Mouse (Mus musculus) right cerebral cortex, adult 2 months (tissue): ENCODE measurements around the gene Ifitm10.
"Not testable (repeated sequence)": the region's sequence is repeated elsewhere in the genome, so short reads cannot be mapped to it uniquely, and the experiment has no call there.

Experiments used
- DNase-seq, 2 experiments: peaks; one replicate each; pipeline ENCODE4 v3.0.0; 2021 to 2022; ENCODE audit warnings: low spot score in 2 of 2

Ifitm10 gene

DNA sequence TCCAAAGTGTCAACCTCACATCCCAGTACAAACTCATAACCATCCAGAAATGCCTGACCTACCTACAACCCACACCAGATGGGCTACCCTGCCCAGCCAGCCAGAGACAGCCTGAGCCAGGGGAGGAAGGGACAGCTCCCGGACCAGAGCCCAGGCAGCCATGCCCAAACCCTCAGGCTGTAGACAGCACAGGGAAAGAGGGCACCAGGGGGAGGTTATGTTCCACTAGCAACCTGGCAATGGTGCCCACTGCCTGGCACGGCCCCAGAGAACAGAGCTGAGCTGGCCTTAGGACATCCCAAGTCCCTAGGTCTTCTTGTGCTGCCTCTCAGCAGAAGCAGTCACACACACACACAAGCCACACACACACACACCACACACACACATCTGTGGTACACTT lies 4.7 kb downstream of the Ifitm10 start:
- DNase-seq = no peak

DNA sequence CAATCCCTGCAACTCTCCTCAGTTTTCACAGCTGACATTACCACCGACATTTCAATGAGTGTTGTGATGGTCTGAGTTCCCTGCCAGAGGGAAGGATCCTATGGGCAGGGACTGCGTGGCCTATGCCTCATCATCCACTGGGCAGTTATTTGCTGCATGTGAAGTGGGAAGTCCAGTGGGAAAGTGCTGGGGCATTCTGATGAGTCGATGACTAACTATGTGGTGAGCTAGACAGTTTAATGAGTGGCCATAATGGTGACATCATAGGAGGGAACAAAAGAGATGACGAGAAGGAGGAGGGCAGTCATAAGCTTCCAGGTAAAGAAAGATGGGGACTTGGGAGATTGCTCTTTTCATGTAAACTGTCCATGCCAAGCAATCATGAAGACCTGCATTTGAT lies 10.4 kb downstream of the Ifitm10 start:
- no peak for DNase-seq

DNA sequence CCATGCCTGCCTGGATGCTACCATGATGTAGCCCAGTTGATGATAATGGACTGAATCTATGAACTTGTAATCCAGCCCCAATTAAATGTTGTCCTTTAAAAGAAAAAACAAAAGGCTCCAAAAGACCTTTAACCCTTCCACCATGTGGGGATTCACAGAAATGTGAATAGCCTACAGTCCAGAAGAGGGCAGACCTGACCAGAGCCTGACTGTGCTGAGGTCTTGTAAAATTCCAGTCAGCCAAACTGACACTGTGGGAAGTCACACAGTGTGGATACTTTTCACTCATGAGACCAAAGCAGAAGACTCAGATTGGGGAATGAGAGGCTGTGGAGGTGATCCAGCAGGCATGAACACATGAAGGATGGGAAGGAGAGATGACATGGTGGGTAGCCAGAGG lies 12.8 kb downstream of the Ifitm10 start:
- DNase-seq = no peak

DNA sequence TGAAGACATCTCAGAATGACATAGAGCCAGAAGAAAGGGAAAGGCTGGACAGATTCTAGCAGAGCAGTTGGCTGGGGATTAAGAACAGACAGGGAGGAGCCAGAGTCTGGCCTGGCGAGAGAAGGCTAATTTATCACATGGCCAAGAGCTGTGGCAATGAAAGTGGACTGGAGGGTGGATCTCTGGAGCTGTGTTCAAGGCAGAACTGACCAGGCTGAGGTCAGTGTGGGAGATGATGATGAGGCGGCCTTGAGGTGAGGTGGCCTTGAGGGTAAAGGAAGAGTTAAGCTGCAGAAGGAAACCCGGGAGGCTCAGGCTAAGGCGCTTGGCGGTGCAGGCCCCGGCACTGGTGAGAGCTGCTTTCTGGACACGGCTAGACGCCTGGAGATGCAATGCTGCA lies 14.4 kb downstream of the Ifitm10 start:
- DNase-seq = no peak

DNA sequence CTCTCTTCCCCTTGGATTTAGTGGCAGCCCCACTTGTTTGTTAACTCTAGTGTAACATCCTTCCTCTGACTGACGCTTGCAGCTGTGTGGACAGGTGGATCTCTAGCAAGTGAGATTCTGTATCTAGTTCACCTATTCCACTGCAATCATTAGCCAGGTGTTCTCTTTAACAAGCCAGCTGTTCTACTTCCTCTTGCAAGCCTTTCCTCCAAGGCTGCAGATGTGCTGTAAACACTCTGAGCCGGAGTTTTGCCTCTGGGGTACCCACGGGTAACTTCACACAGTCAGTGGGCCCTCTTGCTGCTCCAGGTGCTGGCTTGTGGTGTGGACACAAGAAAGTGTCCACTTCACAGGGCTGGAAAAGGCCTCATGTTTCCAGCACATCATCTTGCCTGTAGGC lies 16.0 kb downstream of the Ifitm10 start:
- no peak for DNase-seq

DNA sequence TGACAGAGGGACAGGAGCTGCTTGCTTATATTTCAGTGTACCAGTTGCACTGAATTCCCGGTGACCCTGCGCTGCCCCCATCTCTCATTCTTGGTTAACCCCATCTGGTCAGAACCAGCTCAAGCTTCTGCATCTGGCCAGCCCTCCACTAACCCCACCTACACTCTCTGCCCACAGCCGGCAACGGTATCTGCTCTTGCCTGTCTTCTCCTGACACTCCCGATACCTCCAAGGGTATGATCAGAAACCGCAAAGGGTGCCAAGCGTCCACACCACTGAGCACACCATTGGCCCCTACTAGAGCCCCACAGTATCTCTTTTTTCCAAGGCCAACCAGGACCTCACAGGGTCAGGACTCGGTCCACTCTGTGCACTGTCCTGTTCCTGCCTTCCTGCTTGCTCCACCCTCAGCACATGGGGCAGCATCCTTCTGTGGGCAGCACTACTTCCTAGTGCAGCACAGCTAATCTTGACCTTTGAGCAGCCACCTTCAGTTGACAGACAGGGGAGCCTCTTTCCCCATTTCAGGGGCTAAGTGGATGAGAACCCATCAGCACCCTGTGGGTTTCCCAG lies 18.8 kb downstream of the Ifitm10 start:
- no peak for DNase-seq

DNA sequence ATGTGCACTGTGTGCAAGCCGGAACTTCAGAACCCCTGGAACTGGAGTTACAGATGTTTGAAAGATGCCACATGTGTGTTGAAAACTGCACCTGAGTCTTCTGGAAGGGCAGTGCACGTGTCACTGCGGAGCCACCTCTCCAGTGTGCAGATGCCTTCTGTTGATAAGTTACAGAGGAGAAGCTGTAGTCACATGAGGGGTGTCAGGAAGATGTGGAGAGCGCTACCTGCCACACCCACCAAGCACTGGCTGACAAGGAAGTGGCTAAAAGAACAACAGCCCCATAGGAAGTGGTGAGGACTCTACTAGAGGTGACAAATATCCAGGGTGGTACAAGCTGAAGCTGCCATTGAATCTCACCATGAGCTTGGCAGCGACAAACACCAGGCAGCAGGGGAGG lies 19.7 kb downstream of the Ifitm10 start:
- DNase-seq = no peak

DNA sequence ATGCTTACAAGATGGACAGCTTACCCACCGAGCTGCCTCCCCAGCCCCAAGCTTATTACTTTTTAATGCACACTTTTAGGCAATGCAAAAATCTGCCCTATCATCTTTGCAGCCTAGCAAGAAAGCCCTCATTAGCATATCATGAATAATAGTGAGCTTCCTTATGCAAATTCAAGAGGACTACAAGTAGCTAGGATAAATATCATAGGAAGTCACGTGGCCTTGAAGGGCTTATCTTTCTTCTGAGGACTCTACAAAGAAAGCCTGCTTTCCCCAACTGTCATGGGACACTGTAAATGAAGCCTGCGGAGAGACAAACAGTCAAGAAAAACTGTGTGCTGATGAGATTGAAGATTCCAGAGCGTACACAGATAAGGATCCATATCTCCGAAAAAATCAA lies 22.0 kb downstream of the Ifitm10 start:
- DNase-seq = no peak

DNA sequence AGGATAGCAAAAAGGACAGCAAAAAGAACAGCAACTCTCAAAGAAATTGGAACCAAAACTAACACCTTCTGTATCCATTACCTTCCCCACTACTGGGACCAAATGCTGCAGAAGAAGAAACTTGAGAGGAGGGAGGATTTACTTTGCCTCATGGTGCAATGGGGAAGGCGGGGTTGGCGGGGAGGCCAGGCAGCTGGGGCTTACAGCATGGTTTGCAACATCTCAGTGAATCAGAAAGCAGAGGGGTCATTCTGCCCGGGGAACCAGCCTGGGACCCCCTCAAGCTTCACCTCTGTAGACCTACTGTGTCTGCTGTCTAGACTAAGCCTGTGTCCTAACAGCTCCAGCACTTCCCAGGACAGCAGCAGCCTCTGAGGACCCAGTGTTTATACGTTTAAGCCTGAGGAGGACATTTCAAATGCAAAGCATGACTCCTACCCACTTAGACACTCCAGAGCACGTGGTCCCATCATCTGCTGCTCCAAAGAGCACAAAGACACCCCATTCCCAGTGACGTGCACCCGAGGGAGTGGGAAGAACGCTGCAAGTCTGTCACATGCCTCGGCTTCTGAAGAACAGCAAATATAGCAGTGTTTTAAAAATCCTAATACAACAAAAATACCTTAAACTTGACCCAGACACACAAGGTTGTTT lies 24.1 kb downstream of the Ifitm10 start:
- peak; percentile 60 to 65 for DNase-seq

DNA sequence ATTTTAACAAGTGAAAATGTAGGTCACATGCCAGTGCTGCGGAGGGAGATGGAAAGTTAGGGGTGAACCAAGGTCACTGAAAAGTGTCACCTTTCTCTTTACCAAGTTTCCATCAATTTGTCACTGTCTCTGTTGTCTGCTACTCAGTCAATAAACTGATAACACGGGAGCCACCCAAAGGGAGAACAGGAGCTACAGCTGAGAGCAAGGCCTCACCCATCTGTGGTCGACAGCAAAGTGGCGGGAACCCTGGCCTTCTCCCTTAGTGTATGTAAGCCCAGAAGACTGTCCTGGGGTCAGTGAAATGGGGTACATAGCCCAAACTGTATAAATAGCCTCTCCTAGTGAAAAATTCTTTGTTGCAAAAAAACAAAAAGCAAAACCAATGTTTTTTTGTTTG lies 26.0 kb downstream of the Ifitm10 start:
- no peak for DNase-seq

DNA sequence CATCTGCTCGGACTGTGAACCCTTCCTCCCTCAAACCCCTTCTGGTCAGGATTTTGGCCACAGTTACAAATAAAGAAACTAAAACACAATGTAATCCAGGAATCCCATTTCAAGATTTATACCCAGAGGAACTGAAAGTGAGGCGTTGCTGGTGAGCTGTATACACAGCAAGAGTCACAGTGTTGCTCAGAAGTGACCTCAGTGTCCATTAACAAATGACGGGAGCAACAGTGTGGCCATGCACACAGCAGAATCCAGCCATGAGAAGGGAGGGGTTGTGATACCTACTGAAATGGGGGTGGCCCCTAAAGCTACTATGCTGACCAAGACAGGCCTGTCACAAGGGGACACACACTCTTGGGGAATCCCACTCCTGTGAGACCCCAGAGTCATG lies 31.3 kb downstream of the Ifitm10 start:
- no peak for DNase-seq

DNA sequence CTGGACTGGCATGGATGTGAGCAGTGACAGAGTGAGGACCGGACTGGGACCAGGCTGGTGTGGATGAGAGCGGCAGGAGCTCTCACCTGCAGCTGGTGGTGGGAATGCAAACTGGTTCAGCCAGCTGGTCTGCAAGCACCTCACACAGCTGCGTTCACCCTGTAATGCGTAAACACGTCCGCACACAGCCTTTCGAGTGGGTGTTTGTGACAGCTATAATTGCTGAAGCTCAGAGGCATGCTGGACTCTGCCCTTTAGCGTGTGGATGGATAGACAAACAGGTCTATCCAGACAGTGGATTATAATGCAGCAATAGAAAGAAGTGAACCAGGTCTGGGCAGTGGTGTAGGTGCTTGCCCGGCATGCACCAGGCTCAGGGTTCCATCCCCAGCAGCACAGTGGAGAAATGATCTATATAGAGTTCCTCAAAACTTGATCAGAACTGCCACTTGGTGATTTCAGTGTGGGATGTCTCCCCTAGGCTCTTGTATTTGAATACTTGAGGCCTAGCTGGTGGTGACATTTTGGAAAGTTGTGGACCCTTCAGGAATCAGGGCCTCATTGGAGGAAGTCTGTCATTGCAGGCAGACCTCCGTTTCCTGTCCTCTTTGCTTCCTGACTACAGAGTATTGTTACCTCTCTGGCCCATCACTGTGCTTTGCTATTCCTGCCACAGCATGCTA lies 31.8 kb downstream of the Ifitm10 start:
- no peak for DNase-seq

DNA sequence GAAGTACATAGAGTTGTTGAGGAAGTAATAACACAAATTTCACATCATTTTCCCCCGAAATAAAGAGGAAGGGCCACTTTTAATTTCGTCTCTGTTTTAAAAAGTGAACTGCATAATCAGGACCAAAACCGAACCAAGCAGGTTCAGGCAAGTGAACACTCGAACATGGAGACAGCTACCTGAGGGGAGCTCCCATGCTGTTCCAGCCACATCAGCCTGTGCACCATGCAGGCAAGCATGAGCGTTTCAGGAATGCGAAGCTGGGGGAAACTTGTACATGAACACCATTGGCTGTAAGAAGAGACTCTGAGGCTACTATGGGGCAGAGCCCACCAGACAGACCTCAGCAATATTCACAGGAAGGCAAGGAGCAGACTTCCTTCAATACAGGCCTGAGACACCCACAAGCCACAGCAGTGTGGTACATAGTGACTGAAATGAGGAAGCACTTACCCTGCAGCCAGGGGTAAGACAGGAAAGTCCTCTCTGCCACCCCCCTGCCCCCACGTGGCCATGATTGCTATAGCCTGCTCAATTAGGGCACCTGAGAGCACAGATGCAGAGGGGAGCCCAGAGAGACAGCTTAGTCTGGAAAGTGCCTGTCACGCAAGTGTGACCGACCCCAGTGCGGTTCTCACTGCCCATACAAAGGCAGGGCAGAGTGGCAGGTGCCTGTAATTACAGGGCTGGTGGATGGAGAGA lies 33.1 kb downstream of the Ifitm10 start:
- DNase-seq = no peak

DNA sequence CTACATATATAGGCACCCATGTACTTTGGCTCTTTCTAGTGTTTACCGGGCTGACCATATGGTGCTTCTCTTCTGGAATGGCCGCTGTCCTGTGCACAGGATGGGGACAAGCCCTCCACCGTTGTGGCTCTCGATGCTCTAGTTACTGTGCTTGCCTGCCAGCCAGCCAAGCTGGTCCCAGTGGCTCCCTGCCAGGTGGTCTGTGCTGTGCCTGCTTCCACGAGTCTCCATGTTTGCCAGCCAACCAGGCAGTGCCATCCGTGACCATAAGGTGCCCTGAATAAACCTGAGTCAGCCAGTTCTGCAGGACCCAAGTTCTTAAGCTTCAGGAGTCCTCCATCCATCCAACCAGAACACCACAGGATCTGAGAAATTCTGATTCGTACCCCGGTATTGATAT lies 38.4 kb downstream of the Ifitm10 start:
- no peak for DNase-seq

DNA sequence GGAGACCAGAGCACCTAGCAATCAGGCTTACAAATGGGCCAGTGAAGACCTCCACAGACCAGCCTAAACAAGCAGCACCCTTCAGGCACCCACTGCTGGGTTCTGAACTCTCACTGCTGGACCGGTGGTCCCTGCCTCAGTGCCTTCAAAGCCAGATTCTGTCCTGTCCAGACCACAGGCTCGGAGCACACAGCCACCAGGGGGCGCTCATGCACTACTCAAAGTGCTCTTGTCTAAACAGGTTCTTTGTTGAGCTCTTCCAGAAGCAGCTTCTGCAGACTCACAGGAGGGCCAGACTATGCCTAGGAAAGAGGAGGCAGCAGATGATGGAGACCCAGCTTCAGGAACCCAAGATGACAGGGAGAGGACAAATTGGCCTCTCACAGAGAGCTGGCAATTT lies 39.3 kb downstream of the Ifitm10 start:
- DNase-seq = peak; percentile 90 to 92

DNA sequence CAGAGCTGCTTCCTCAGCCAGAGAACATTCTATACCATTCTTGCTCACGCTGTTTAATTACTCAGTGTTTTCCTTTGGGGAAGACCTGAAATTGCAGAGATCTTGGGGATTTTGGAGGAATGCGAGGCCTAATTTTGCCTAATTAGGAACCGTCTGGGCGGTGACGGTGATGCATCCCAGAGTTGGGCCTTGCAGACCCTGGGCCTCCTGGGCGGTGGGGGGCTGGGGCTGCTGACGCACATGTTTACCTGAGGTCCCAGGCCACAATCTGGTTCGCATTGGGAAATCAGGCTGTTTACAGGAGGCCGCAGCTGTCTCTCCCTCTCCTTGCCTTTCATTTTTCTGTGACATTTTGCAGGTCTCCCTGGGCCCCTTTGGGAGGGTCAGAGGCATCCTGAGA lies 40.8 kb downstream of the Ifitm10 start:
- DNase-seq = not testable (repeated sequence)

DNA sequence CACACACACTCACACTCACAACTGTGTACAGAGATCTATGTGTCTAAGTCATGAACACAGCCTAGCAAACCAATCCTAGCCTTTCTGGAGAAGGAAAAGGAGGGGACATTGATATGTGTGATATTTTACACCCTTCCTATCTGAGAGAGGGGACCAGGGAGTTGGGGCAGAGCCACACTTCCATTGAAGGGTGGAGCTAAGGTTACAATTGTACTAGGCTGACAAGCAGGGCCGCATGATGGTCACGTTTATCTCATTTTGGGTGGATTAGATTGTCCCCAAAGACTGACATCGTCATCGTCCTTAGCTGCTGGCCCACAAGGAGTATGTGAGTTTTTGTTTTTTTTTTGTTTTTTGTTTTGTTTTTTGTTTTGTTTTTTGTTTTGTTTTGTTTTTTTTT lies 42.3 kb downstream of the Ifitm10 start:
- DNase-seq = no peak

DNA sequence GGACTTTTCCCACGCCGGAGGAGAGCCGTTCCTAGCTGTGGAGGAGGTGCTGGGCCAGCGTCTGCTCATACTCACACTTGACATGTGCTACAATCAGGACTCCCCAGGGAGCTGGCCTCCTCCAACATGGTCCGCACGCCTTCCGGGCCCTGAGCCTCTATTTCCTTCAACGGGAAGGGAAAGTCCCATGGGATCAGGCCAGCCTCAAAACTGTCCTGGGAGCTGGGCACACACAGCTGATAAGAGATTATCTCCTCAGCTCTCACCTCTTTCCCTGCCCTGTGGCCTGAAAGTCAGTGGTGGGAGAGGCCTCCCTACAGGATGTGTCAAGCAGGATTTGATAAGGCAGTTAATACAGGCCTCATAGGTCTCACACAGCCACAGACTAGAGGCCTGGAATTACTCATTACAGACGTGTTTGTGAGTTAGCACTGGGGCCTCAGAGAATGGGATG lies 43.3 kb downstream of the Ifitm10 start:
- no peak for DNase-seq

DNA sequence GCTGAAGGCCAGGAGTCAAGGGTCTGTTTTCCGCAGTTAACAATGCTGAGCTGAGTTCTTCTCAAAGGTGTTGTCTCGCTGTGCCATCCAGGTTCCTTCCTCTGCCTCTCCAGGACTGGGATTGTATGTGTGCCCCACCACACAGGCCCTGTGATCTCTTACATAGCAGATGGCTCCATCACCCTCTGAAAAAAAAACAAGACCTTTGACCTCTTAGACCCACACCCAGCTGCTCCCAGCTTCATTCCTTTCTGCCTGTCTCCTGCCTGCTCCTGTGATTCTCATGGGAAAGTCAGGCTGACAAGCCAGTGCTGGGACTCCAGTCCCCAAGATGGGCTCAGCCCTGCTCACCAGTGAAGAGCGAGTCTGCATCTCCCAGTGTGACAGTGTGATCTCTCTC lies 45.0 kb downstream of the Ifitm10 start:
- no peak for DNase-seq

DNA sequence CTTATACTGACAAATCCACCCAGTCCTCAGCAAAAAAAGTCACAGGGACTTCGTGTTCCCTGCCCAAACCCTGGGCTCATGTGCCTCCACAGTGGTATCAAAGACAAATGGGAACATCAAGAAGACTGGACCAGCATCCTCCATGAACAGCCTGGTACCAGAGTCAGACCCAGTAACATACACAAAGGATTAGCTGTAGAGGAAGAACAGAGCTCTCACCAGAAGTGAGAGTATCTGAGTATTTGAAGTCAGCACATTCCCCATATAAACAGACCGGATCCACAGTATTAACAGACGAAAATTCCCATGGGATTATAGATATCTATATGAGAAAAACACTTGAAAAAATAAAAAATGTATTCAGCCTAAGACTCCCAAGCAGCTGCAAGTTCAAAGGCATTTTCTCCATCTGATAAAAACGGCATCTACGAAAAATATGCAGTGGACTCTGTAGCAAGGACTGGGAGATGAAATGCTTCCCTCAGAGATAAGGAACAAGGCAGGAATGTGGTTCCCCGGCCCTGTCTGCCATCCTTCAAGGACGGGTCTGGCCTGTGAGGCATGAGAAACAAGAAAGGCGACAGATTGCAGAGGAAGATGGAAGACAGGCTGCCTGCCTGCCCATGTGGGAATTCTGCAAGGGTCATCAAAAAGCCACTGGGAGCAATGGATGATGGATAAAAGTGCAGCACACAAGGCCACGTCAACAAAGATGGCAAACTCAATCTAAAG lies 46.7 kb downstream of the Ifitm10 start:
- no peak for DNase-seq

DNA sequence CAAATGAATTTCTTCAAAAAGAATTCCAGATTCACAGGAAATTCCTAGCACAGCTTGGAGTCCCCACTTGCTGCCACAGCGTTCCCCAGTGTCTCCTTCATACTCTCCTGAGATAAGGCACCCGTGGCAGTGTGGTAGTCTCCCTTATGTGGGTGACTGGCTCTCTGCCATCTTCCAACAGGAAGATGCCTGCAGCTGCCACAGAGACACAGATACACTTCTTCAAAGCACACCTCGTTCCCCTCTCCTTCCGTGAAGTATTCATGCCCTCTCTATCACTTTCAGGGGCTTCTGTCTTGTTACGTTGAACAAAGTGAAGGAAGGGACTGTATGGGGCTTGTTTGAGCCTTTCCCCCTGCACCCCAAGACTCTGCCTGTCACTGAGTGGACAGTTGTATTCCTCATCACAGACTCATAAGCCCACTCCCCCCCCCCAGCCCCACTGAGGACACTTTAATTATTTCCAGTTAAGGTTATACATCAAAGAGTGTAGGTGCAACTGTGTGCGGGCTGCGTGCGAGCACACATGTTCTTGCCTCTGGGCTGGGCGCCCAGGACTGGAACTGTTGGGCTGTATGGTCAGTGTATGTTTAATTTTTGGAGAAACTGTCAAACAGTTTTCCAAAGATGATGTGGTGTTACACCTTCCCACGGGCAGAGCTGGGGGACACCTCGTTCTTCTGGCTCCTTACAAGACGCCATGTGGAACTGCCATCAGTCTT lies 50.0 kb downstream of the Ifitm10 start:
- peak in 1 of 2 experiments; percentile 21 for DNase-seq
